Mouse (Mus musculus): Measurements from ENCODE around the gene Exosc2.

The Exosc2 gene

GRCm38 (mm10) chr2:31670551-31671035, at the start of gene Exosc2:
Gene Exosc2 (plus strand): TSS chr2:31670715.
- peak; percentile 93 to 96 for DNase-seq

- no peak for DNase-seq
Measured at GRCm38 (mm10) chr2:31633531-31633930, 37.0 kb upstream of the Exosc2 start.

- no peak for DNase-seq
Measured at GRCm38 (mm10) chr2:31635281-31636137, 35.0 kb upstream of the Exosc2 start.

GRCm38 (mm10) chr2:31636138-31636741, 34.3 kb upstream of the Exosc2 start:
- DNase-seq: no peak

GRCm38 (mm10) chr2:31636742-31637141, 33.8 kb upstream of the Exosc2 start:
- DNase-seq: peak in 1 of 2 experiments; percentile 18

- no peak for DNase-seq
Measured at GRCm38 (mm10) chr2:31637311-31637710, 33.2 kb upstream of the Exosc2 start.

GRCm38 (mm10) chr2:31637807-31638206, 32.7 kb upstream of the Exosc2 start:
- DNase-seq: peak; percentile 69 to 74

GRCm38 (mm10) chr2:31638581-31639465, 31.7 kb upstream of the Exosc2 start:
- DNase-seq: no peak

- no peak for DNase-seq
Measured at GRCm38 (mm10) chr2:31639466-31639760, 31.1 kb upstream of the Exosc2 start.

GRCm38 (mm10) chr2:31639901-31640608, 30.5 kb upstream of the Exosc2 start, which contains the start of gene Prdm12:
Gene Prdm12 (plus strand): TSS chr2:31640037.
- no peak for DNase-seq

- no peak for DNase-seq
Measured at GRCm38 (mm10) chr2:31640609-31641507, 29.7 kb upstream of the Exosc2 start.

- DNase-seq: no peak
Measured at GRCm38 (mm10) chr2:31641508-31641830, 29.0 kb upstream of the Exosc2 start.

- no peak for DNase-seq
Measured at GRCm38 (mm10) chr2:31641929-31642328, 28.6 kb upstream of the Exosc2 start.

GRCm38 (mm10) chr2:31653971-31654853, 16.3 kb upstream of the Exosc2 start:
- DNase-seq: no peak

- DNase-seq: peak; percentile 47 to 74
Measured at GRCm38 (mm10) chr2:31654854-31655559, 15.5 kb upstream of the Exosc2 start.

GRCm38 (mm10) chr2:31656374-31656773, 14.1 kb upstream of the Exosc2 start:
- DNase-seq: no peak

- DNase-seq: no peak
Measured at GRCm38 (mm10) chr2:31662939-31663803, 7.3 kb upstream of the Exosc2 start.

GRCm38 (mm10) chr2:31663804-31664180, 6.7 kb upstream of the Exosc2 start:
- no peak for DNase-seq

GRCm38 (mm10) chr2:31667332-31667731, 3.2 kb upstream of the Exosc2 start:
- DNase-seq: peak; percentile 63 to 65
